10 mouse cellular contexts compared by ENCODE assay signal in genomic region chr10:94020587-94020986, GRCm38 (mm10).
DNase-seq lines count a peak whose midpoint lies in the region.
"Had no signal": no experiment of that assay in that cellular context is flagged by ENCODE, and none has a peak within 500 bp of the region (broad histone marks: within the 10 kb centered on the region; RNA-seq: fewer than 3 reads in every experiment).

No protein-coding gene starts in this region.

- peak; percentile 32 to 47 for DNase-seq in kidney, postnatal 36 days
- no peak for DNase-seq in kidney, postnatal 4 days
- DNase-seq in MEL-GATA-1-ER (ENCODE audit: extremely low read depth, low read depth) = peak; percentile 55
- DNase-seq in induced T-regulatory cell, adult 2 months (ENCODE audit: low read depth) = peak; percentile 34
- DNase-seq in yolk sac, embryonic 10.5 days (ENCODE audit: low spot score) = peak; percentile 32
- DNase-seq in layer of hippocampus, adult 9-10 months (ENCODE audit: low spot score) = no peak
- DNase-seq in testis, postnatal 10 days (ENCODE audit: low spot score) = no peak
- DNase-seq: embryo, embryonic 11 days; gastrocnemius, postnatal 36 days; heart, postnatal 14 days had no signal

Comparison
In these comparisons a context has a peak if more than half of its experiments do, and no peak if none do; other contexts are left out.
1. DNase-seq: peak in kidney, postnatal 36 days (2 of 2), MEL-GATA-1-ER (single experiment), induced T-regulatory cell, adult 2 months (single experiment) and yolk sac, embryonic 10.5 days (single experiment); none in kidney, postnatal 4 days (0 of 2), layer of hippocampus, adult 9-10 months (single experiment) and testis, postnatal 10 days (single experiment).